Comparison of ENCODE assay signal across 8 mouse cellular contexts in the genomic region with DNA sequence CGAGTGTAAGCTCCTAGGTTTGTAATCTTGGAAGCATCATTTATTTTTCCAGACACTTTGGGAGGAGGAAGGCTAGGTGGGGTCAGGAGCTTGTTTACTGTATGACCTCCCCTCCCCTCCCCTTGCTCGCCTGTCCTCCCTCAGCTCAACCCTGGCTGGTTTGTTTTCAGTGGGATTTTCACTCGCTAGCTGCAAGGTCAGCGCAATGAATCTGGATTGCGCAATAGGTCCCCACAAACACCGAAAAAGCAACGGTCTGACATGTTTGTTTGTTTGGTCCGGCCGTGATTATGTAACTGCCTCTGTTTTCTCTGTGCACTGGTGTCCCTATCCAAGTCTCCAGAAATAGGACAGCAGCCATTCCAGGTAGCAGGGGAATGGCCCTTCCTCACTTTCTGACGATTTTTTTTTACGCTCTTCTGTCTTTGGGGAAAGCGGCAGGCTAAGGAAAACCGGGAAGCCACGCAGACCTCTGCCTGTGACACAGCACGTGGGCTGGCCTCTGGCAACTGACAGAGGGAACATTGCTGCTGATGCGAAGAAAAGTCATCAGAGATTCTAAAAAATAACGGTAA.
DNase-seq lines count a peak whose midpoint lies in the region; ATAC-seq and TF ChIP-seq lines count a peak whose summit lies in the region.

No protein-coding gene starts in this region.

- peaks cover 18% of the 10 kb centered on the region; the same call in 1 of the 2 replicates for H3K27me3 ChIP-seq in forebrain, embryonic 12.5 days
- no peaks in the 10 kb centered on the region for H3K27me3 ChIP-seq in intestine, embryonic 14.5 days (replicated peaks; ENCODE audit: control insufficient read depth, insufficient read depth, low read length)
- H3K27me3 ChIP-seq in liver, embryonic 11.5 days (replicated peaks; ENCODE audit: control insufficient read depth, insufficient read depth, low read length), result peaks cover 2% of the 10 kb centered on the region; the same call in 1 of the 2 replicates
- H3K27me3 ChIP-seq in midbrain, postnatal 0 days (ENCODE audit: insufficient read depth, low read length), result no peaks in the 10 kb centered on the region

- no peak overlapping the region for H3K27ac ChIP-seq in bone marrow macrophage, adult 2 months (ENCODE audit: insufficient read depth, low read depth, low read length)
- no peak overlapping the region for H3K27ac ChIP-seq in forebrain, embryonic 12.5 days
- H3K27ac ChIP-seq in intestine, embryonic 14.5 days (ENCODE audit: low read depth), result no peak overlapping the region
- H3K27ac ChIP-seq in liver, embryonic 11.5 days (ENCODE audit: low read depth, low read length), result peak overlapping the region; percentile 28; the same call in 1 of the 2 replicates
- H3K27ac ChIP-seq in midbrain, postnatal 0 days (ENCODE audit: low read depth, low read length), result no peak overlapping the region

- peaks cover 12% of the 10 kb centered on the region for H3K4me1 ChIP-seq in bone marrow macrophage, adult 2 months (ENCODE audit: control insufficient read depth, insufficient read depth, low read length)
- H3K4me1 ChIP-seq in forebrain, embryonic 12.5 days, result peaks cover 33% of the 10 kb centered on the region
- peaks cover 14% of the 10 kb centered on the region for H3K4me1 ChIP-seq in intestine, embryonic 14.5 days (replicated peaks; ENCODE audit: control insufficient read depth, insufficient read depth, low read length)
- H3K4me1 ChIP-seq in liver, embryonic 11.5 days (replicated peaks; ENCODE audit: control insufficient read depth, insufficient read depth, low read length), result peaks cover 11% of the 10 kb centered on the region
- peaks cover 7% of the 10 kb centered on the region; the same call in 1 of the 2 replicates for H3K4me1 ChIP-seq in midbrain, postnatal 0 days (ENCODE audit: insufficient read depth, low read length)

- H3K9me3 ChIP-seq in forebrain, embryonic 12.5 days, result no peaks in the 10 kb centered on the region
- H3K9me3 ChIP-seq in intestine, embryonic 14.5 days (ENCODE audit: control insufficient read depth, low read length), result no peaks in the 10 kb centered on the region
- no peaks in the 10 kb centered on the region for H3K9me3 ChIP-seq in liver, embryonic 11.5 days (ENCODE audit: control insufficient read depth, low read length)
- H3K9me3 ChIP-seq in midbrain, postnatal 0 days (ENCODE audit: low read length), result no peaks in the 10 kb centered on the region

- ATAC-seq in forebrain, embryonic 12.5 days (ENCODE audit: low FRiP score), result no peak
- 0 out of 2 replicates have a peak, but pooled peaks have one; percentile 15 for ATAC-seq in intestine, embryonic 14.5 days (replicated peaks; ENCODE audit: low FRiP score, low TSS enrichment, low read depth)
- ATAC-seq in liver, embryonic 11.5 days (replicated peaks; ENCODE audit: low FRiP score), result no peak
- ATAC-seq in midbrain, postnatal 0 days (ENCODE audit: low FRiP score), result no peak

- TF ChIP-seq CTCF in bone marrow macrophage, adult 2 months (IDR thresholded peaks at IDR 0.05; ENCODE audit: low read depth, low read length), result no peak
- no peak for TF ChIP-seq CTCF in midbrain, postnatal 0 days (IDR thresholded peaks at IDR 0.05)

- TF ChIP-seq POLR2A in bone marrow macrophage, adult 2 months (IDR thresholded peaks at IDR 0.05; ENCODE audit: borderline replicate concordance, low read depth, low read length), result no peak

- H3K9ac ChIP-seq in forebrain, embryonic 12.5 days, result peak overlapping the region; percentile 12; the same call in 1 of the 2 replicates
- no peak overlapping the region for H3K9ac ChIP-seq in intestine, embryonic 14.5 days (ENCODE audit: low read length)
- no peak overlapping the region for H3K9ac ChIP-seq in liver, embryonic 11.5 days (ENCODE audit: low read depth, low read length)
- no peak overlapping the region for H3K9ac ChIP-seq in midbrain, postnatal 0 days (replicated peaks; ENCODE audit: low read length, poor library complexity, severe bottlenecking)

- H3K36me3 ChIP-seq in forebrain, embryonic 12.5 days (replicated peaks), result no peaks in the 10 kb centered on the region
- H3K36me3 ChIP-seq in intestine, embryonic 14.5 days (ENCODE audit: control insufficient read depth, insufficient read depth, low read length), result no peaks in the 10 kb centered on the region
- H3K36me3 ChIP-seq in liver, embryonic 11.5 days (ENCODE audit: control insufficient read depth, insufficient read depth, low read length), result no peaks in the 10 kb centered on the region
- H3K36me3 ChIP-seq in midbrain, postnatal 0 days (ENCODE audit: insufficient read depth, low read length), result no peaks in the 10 kb centered on the region

- H3K4me2 ChIP-seq in forebrain, embryonic 12.5 days, result peak overlapping the region; percentile 38
- peak overlapping the region; percentile 44 for H3K4me2 ChIP-seq in intestine, embryonic 14.5 days (ENCODE audit: low read length)
- H3K4me2 ChIP-seq in liver, embryonic 11.5 days, result peak overlapping the region; percentile 54
- peak overlapping the region; percentile 41 for H3K4me2 ChIP-seq in midbrain, postnatal 0 days (ENCODE audit: low read depth, low read length, poor library complexity, severe bottlenecking)

- WGBS in forebrain, embryonic 12.5 days, result 7% methylated on average over 17 of the region's 17 CpGs
- 8% methylated on average over 17 of the region's 17 CpGs for WGBS in intestine, embryonic 14.5 days
- WGBS in liver, embryonic 11.5 days, result 13% methylated on average over 17 of the region's 17 CpGs
- WGBS in midbrain, postnatal 0 days, result 7% methylated on average over 17 of the region's 17 CpGs

- DNase-seq in adrenal gland, adult (ENCODE audit: inconsistent age in 2 of 2, low spot score in 1 of 2), result peak; percentile 61 to 88
- no peak for DNase-seq in adrenal gland, postnatal 4 days (ENCODE audit: low spot score in 2 of 2)
- peak; percentile 52 for DNase-seq in intestine, embryonic 14.5 days (ENCODE audit: low spot score)
- no peak for DNase-seq in liver, embryonic 11.5 days (ENCODE audit: low spot score)
- no peak for DNase-seq in midbrain, postnatal 0 days (ENCODE audit: low spot score)
- DNase-seq in urinary bladder, postnatal 25 days (ENCODE audit: low spot score), result no peak

- H3K4me3 ChIP-seq in bone marrow macrophage, adult 2 months (ENCODE audit: insufficient read depth, low read length), result peak overlapping the region; percentile 27; the same call in 1 of the 2 replicates
- no peak overlapping the region for H3K4me3 ChIP-seq in forebrain, embryonic 12.5 days (replicated peaks)
- H3K4me3 ChIP-seq in intestine, embryonic 14.5 days (ENCODE audit: low read depth, low read length), result no peak overlapping the region
- no peak overlapping the region for H3K4me3 ChIP-seq in liver, embryonic 11.5 days (ENCODE audit: low read depth, low read length)
- H3K4me3 ChIP-seq in midbrain, postnatal 0 days (ENCODE audit: low read depth, low read length), result no peak overlapping the region

Comparison
In these comparisons a context has a peak if more than half of its experiments do, and no peak if none do; other contexts are left out.
1. DNase-seq: peak in adrenal gland, adult (2 of 2) and intestine, embryonic 14.5 days (single experiment); none in adrenal gland, postnatal 4 days (0 of 2), liver, embryonic 11.5 days (single experiment), midbrain, postnatal 0 days (single experiment) and urinary bladder, postnatal 25 days (single experiment).
2. Peak in every context shown above with its lines, with median percentiles within 50 percentile points of each other: H3K4me2 ChIP-seq.